Mouse (Mus musculus): ENCODE results near the gene Spaca6.

Gene Spaca6

GRCm38 (mm10) chr17:17826751-17827657 lies at the start of gene Spaca6:
Gene Spaca6 (plus strand): TSS chr17:17827158.
- DNase-seq, result peak; percentile 92

GRCm38 (mm10) chr17:17790866-17791630 lies 35.9 kb upstream of the Spaca6 start:
- DNase-seq, result no peak

GRCm38 (mm10) chr17:17792578-17792977 lies 34.4 kb upstream of the Spaca6 start:
- no peak for DNase-seq

- no peak for DNase-seq
Measured at GRCm38 (mm10) chr17:17795527-17795926, 31.4 kb upstream of the Spaca6 start.

GRCm38 (mm10) chr17:17823612-17824336 lies 3.2 kb upstream of the Spaca6 start:
- no peak for DNase-seq

- peak; percentile 60 for DNase-seq
Measured at GRCm38 (mm10) chr17:17825921-17826591, 902 bp upstream of the Spaca6 start.

- DNase-seq, result peak; percentile 61
Measured at GRCm38 (mm10) chr17:17827658-17828190, 766 bp downstream of the Spaca6 start.

- DNase-seq, result peak; percentile 49
Measured at GRCm38 (mm10) chr17:17828191-17828981, 1.4 kb downstream of the Spaca6 start.

GRCm38 (mm10) chr17:17829052-17829785 lies 2.3 kb downstream of the Spaca6 start:
- DNase-seq, result no peak

- no peak for DNase-seq
Measured at GRCm38 (mm10) chr17:17829816-17830535, 3.0 kb downstream of the Spaca6 start.

- DNase-seq, result no peak
Measured at GRCm38 (mm10) chr17:17830731-17831130, 3.8 kb downstream of the Spaca6 start.

GRCm38 (mm10) chr17:17834896-17835295 lies 7.9 kb downstream of the Spaca6 start:
- DNase-seq, result peak; percentile 47

- DNase-seq, result no peak
Measured at GRCm38 (mm10) chr17:17836101-17836500, 9.1 kb downstream of the Spaca6 start.

GRCm38 (mm10) chr17:17837426-17837825 lies 10.5 kb downstream of the Spaca6 start:
- peak; percentile 38 for DNase-seq

- peak; percentile 99 for DNase-seq
Measured at GRCm38 (mm10) chr17:17837919-17838701, 11.2 kb downstream of the Spaca6 start.

GRCm38 (mm10) chr17:17839276-17839675 lies 12.3 kb downstream of the Spaca6 start:
- DNase-seq, result no peak

- no peak for DNase-seq
Measured at GRCm38 (mm10) chr17:17840796-17841195, 13.8 kb downstream of the Spaca6 start.

- DNase-seq, result no peak
Measured at GRCm38 (mm10) chr17:17843534-17844261, 16.7 kb downstream of the Spaca6 start.

Measured in kidney, adult 9 months (tissue).